Mouse (Mus musculus) bone marrow, adult 2 months (tissue): ENCODE measurements around the gene Mrpl22.

Experiments used
- CTCF ChIP-seq: fragments of 200-500 bp; IDR thresholded peaks from 2 replicates; pipeline ENCODE4 v1.5.1; 2011; ENCODE audit warnings: low read length, control low read depth; ENCODE audit not compliant: control insufficient read depth, insufficient read depth
- POLR2A ChIP-seq: fragments of 200-500 bp; IDR thresholded peaks from 2 replicates; pipeline ENCODE4 v1.6.1; 2011; ENCODE audit warnings: low read depth, mild to moderate bottlenecking, control low read depth, low read length, borderline replicate concordance; ENCODE audit not compliant: control insufficient read depth

DNA sequence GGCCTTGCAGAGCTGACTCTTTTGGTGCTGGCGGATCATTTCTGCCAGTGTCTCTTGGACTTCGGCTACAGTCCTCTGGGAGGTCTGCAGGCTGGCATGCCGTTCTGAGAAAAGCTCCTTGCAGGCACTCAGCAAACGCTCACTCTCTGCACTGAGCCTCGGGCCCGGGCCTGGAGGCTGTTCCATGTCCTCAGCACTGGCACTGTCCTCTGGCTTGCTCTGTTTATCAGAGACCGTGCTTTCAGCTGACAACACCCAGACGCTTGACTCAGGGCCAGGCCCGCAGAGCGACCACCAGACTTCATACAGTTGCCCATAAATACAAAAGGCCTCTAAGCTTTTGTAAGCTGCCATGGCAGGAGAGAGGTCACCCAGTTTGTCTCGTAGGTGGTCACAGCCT, 46.4 kb upstream of the Mrpl22 start:
- TF ChIP-seq CTCF = no peak
- TF ChIP-seq POLR2A = no peak
